Mouse (Mus musculus): ENCODE data around the gene Nebl. TPM values are rescaled to one million over a fixed set of nuclear protein-coding genes. Genes with fewer than 3 reads are reported as not detected.

Gene Nebl
- polyA plus RNA-seq, 2 experiments, result 14.3 to 23.9 TPM

DNA sequence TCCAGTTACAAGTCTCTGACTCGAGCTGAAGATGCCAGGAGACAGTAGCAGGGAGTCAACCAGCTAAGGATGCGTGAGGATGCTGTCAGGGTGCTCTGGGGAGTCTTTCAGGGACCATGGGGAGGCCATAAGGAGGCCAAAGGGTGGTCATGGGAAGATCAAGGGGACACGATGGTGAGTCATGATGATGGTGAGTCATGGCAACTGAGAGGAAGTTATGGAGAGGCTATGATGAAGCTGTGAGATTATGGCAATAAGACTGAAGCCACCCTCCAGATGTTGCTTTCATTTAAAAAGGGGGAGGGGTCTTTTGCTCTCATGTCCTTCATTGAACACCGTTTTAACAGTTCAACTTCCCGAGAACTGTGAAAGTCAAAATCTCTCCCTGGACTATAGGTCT lies 322.0 kb downstream of the Nebl start:
- TF ChIP-seq POLR2A (IDR thresholded peaks at IDR 0.05; ENCODE audit: borderline replicate concordance, extremely low read depth, insufficient read depth, insufficient read length), result no peak
- DNase-seq (ENCODE audit: low spot score) (no peak), ATAC-seq (ENCODE audit: low FRiP score, low read depth) (no peak)
- no peak overlapping the region for H3K9ac ChIP-seq (ENCODE audit: low read depth, low read length, severe bottlenecking)
- H3K4me3 ChIP-seq (replicated peaks; ENCODE audit: low read length), result no peak overlapping the region
- H3K36me3 ChIP-seq (ENCODE audit: control insufficient read depth, insufficient read depth, low read length), result no peaks in the 10 kb centered on the region
- no peaks in the 10 kb centered on the region for H3K27me3 ChIP-seq (ENCODE audit: control insufficient read depth, insufficient read depth, low read length)
- H3K9me3 ChIP-seq (ENCODE audit: control insufficient read depth, low read length), result no peaks in the 10 kb centered on the region
- no peak overlapping the region for H3K4me2 ChIP-seq (replicated peaks; ENCODE audit: low read depth, low read length, severe bottlenecking)
- WGBS, result 82% methylated on average over 5 of the region's 5 CpGs
- H3K4me1 ChIP-seq (ENCODE audit: control insufficient read depth, insufficient read depth, low read length), result no peaks in the 10 kb centered on the region
- H3K27ac ChIP-seq (replicated peaks; ENCODE audit: low read depth, low read length), result no peak overlapping the region

DNA sequence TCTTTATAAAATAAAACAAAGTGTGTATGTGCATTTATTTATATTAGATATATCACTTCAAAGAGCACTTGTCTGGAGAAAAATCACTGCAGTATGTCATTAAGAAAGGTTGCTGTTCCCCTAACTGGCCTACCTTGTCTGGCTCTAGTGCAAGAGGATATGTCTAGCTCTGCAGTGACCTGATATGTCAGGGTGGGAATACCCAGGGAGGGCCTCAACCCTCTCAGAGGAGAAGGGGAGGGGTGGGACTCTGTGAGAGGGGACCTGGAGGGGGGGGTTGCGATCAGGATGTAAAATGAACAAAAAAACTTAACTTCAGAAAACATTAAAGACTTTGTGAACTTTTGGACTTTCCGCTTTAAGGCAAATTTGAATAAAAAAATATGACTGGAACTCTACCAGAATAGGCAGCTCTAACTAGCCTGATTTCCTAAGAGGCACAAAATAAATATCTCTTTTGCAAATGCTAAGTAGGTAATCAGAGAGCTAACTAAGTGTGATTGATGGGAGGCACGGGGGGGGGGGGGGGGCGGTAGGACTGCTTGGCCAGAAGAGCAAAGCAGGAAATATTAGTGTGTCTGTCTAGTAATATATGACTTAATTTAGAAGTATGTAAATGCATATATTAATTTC lies 325.2 kb downstream of the Nebl start:
- H3K27ac ChIP-seq (replicated peaks; ENCODE audit: low read depth, low read length), result no peak overlapping the region
- no peaks in the 10 kb centered on the region for H3K36me3 ChIP-seq (ENCODE audit: control insufficient read depth, insufficient read depth, low read length)
- no peaks in the 10 kb centered on the region for H3K4me1 ChIP-seq (ENCODE audit: control insufficient read depth, insufficient read depth, low read length)
- no peak overlapping the region for H3K4me3 ChIP-seq (replicated peaks; ENCODE audit: low read length)
- no peak overlapping the region for H3K9ac ChIP-seq (ENCODE audit: low read depth, low read length, severe bottlenecking)
- no peak for ATAC-seq (ENCODE audit: low FRiP score, low read depth)
- no peaks in the 10 kb centered on the region for H3K27me3 ChIP-seq (ENCODE audit: control insufficient read depth, insufficient read depth, low read length)
- no peak for DNase-seq (ENCODE audit: low spot score)
- no peak for TF ChIP-seq POLR2A (IDR thresholded peaks at IDR 0.05; ENCODE audit: borderline replicate concordance, extremely low read depth, insufficient read depth, insufficient read length)
- no peaks in the 10 kb centered on the region for H3K9me3 ChIP-seq (ENCODE audit: control insufficient read depth, low read length)
- 61% methylated on average over 4 of the region's 4 CpGs for WGBS
- no peak overlapping the region for H3K4me2 ChIP-seq (replicated peaks; ENCODE audit: low read depth, low read length, severe bottlenecking)

DNA sequence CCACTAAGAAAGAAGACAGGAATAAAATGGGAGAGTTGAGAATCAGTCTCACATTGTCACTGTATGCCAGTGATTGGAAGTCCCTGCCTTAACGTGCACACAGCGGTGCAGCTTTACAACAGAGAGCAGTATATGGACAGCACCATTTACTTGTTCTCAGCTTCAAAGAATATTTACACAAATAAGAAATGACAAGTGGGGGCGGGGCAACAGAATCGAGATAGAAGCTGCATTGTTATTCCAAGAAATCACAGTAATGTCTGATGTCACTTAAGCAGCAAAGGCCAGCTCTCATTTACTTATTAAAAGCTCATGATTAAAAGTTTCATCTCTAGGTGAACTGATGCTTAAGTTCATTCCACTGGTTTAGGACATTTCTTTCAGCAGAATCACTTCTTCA lies 328.8 kb downstream of the Nebl start:
- Histone ChIP-seq H3K9ac (ENCODE audit: low read depth, low read length, severe bottlenecking) (no peak overlapping the region), H3K4me3 (replicated peaks; ENCODE audit: low read length) (no peak overlapping the region), H3K4me2 (replicated peaks; ENCODE audit: low read depth, low read length, severe bottlenecking) (no peak overlapping the region), H3K27ac (replicated peaks; ENCODE audit: low read depth, low read length) (no peak overlapping the region), H3K36me3 (ENCODE audit: control insufficient read depth, insufficient read depth, low read length) (no peaks in the 10 kb centered on the region), H3K4me1 (ENCODE audit: control insufficient read depth, insufficient read depth, low read length) (no peaks in the 10 kb centered on the region), H3K9me3 (ENCODE audit: control insufficient read depth, low read length) (no peaks in the 10 kb centered on the region), H3K27me3 (ENCODE audit: control insufficient read depth, insufficient read depth, low read length) (no peaks in the 10 kb centered on the region)
- no peak for DNase-seq (ENCODE audit: low spot score)
- TF ChIP-seq POLR2A (IDR thresholded peaks at IDR 0.05; ENCODE audit: borderline replicate concordance, extremely low read depth, insufficient read depth, insufficient read length), result no peak
- WGBS, result 73% methylated on average over 4 of the region's 4 CpGs
- no peak for ATAC-seq (ENCODE audit: low FRiP score, low read depth)

GRCm38 (mm10) chr2:17396235-17396634 lies 335.0 kb downstream of the Nebl start:
- 87% methylated on average over 5 of the region's 5 CpGs for WGBS
- Histone ChIP-seq H3K4me2 (replicated peaks; ENCODE audit: low read depth, low read length, severe bottlenecking) (no peak overlapping the region), H3K36me3 (ENCODE audit: control insufficient read depth, insufficient read depth, low read length) (no peaks in the 10 kb centered on the region), H3K27ac (replicated peaks; ENCODE audit: low read depth, low read length) (no peak overlapping the region), H3K9ac (ENCODE audit: low read depth, low read length, severe bottlenecking) (no peak overlapping the region), H3K27me3 (ENCODE audit: control insufficient read depth, insufficient read depth, low read length) (no peaks in the 10 kb centered on the region), H3K4me3 (replicated peaks; ENCODE audit: low read length) (no peak overlapping the region), H3K9me3 (ENCODE audit: control insufficient read depth, low read length) (no peaks in the 10 kb centered on the region), H3K4me1 (ENCODE audit: control insufficient read depth, insufficient read depth, low read length) (no peaks in the 10 kb centered on the region)
- TF ChIP-seq POLR2A (IDR thresholded peaks at IDR 0.05; ENCODE audit: borderline replicate concordance, extremely low read depth, insufficient read depth, insufficient read length), result no peak
- DNase-seq (ENCODE audit: low spot score), result no peak
- ATAC-seq (ENCODE audit: low FRiP score, low read depth), result no peak

DNA sequence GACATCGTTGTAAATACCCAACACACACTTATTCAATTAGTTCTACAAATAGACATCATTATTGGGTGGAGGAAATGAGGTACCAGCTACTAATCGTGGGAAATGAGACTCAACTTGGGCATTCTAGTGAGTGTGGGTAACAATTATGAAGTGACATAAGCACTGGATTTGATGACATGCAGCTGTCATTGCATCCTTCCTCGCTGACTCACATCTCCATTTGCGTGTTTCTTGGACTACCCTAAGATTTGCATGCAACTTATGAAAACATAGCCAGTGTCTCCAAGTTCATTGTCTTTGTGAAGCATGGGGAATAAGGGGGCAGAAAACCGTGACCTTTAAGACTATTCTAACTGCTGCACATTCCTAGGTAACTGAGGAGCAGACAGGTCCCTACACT lies 339.9 kb downstream of the Nebl start:
- Histone ChIP-seq H3K27ac (replicated peaks; ENCODE audit: low read depth, low read length) (no peak overlapping the region), H3K9ac (ENCODE audit: low read depth, low read length, severe bottlenecking) (no peak overlapping the region), H3K4me3 (replicated peaks; ENCODE audit: low read length) (no peak overlapping the region), H3K4me2 (replicated peaks; ENCODE audit: low read depth, low read length, severe bottlenecking) (no peak overlapping the region), H3K36me3 (ENCODE audit: control insufficient read depth, insufficient read depth, low read length) (no peaks in the 10 kb centered on the region), H3K4me1 (ENCODE audit: control insufficient read depth, insufficient read depth, low read length) (no peaks in the 10 kb centered on the region), H3K9me3 (ENCODE audit: control insufficient read depth, low read length) (no peaks in the 10 kb centered on the region), H3K27me3 (ENCODE audit: control insufficient read depth, insufficient read depth, low read length) (no peaks in the 10 kb centered on the region)
- ATAC-seq (ENCODE audit: low FRiP score, low read depth), result no peak
- WGBS, result 59% methylated on average over 5 of the region's 5 CpGs
- no peak for DNase-seq (ENCODE audit: low spot score)
- no peak for TF ChIP-seq POLR2A (IDR thresholded peaks at IDR 0.05; ENCODE audit: borderline replicate concordance, extremely low read depth, insufficient read depth, insufficient read length)
